Mouse (Mus musculus): ENCODE measurements around the gene Trim15.

Trim15 gene

GRCm38 (mm10) chr17:36866719-36867527 is at the start of gene Trim15:
Trim15 (minus strand) TSS chr17:36867210.
- DNase-seq (ENCODE audit: low read depth, low spot score) = no peak

DNA sequence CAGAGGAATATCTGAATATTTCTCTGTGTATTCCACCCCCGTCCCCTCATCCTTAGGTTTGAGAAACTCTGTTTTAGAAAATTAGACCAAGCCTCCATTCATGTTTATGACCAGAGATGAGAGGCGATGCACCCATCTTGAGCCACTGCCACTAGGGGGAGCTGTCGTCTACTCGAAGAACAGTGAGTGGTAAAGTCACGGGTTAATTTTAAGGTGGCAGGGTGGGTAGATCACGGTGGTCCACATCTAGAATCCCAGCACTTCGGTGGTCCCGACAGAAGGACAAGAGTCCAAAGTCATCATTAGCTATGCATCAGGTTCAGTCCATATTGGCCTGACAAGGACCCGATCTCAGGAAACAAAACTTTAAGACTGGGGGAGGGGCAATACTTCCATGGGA is 48.1 kb upstream of the Trim15 start:
- DNase-seq (ENCODE audit: low read depth, low spot score) = peak; percentile 62

DNA sequence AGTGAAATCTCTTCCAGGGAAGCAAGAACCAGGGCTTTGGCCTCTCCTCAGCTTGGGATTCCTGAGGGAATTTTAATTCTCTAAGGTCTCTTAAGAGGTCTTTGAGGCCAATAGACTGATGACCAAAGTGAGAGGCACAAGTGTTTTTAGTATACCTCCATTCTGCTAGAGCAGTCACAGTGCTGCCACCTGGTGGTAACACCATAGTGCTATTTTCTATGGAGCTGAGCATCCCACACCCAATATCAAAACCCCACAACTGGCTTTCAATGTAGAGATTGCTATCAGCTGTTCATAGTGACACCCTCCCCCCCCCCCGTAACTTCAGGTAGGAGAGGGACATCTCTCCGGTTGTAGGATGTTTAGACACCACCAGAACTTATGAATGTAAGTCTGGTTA is 47.1 kb upstream of the Trim15 start:
- peak; percentile 79 for DNase-seq (ENCODE audit: low read depth, low spot score)

- no peak for DNase-seq (ENCODE audit: low read depth, low spot score)
Measured at GRCm38 (mm10) chr17:36912031-36912430, 45.0 kb upstream of the Trim15 start.

DNA sequence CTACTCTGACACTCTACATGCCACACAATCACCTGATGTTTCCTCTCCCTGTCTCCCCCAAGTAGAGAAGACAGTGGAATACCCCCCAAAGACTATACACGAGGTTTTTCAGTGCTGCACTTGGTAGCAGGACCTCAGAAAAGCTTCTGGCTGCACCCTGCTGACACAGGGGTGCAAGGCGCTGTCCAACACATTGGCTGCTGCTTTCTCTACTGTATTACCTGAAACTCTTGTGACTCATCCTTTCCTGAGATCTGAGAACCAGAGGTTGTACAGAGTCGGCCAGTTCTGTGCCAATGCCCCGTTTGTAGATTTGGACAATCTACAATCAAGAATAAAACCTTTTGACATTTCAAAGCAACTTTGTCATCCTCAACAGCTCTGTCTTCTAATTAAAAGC is 42.8 kb upstream of the Trim15 start:
- no peak for DNase-seq (ENCODE audit: low read depth, low spot score)

GRCm38 (mm10) chr17:36908235-36908634 is 41.2 kb upstream of the Trim15 start:
- DNase-seq (ENCODE audit: low read depth, low spot score) = no peak

GRCm38 (mm10) chr17:36903651-36904050 is 36.6 kb upstream of the Trim15 start:
- no peak for DNase-seq (ENCODE audit: low read depth, low spot score)

DNA sequence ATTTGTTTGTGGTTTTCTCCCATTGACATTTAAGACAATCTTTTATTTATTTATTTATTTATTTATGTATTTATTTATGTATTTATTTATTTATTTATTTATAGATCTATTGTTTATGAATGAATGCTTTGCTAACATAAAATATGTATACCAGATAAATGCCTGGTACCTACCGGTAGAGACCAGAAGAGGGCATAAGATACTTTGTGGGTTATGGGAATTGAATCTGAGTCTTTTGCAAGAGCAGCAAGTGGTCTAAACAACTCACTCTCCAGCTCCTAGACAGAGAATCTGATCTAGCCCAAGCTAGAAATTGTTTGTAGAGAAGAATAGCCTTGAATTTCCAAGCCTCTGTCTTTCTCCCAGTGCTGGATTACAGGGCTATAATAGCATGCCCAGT is 33.7 kb upstream of the Trim15 start:
- peak; percentile 30 for DNase-seq (ENCODE audit: low read depth, low spot score)

GRCm38 (mm10) chr17:36900001-36900400 is 33.0 kb upstream of the Trim15 start:
- DNase-seq (ENCODE audit: low read depth, low spot score) = no peak

DNA sequence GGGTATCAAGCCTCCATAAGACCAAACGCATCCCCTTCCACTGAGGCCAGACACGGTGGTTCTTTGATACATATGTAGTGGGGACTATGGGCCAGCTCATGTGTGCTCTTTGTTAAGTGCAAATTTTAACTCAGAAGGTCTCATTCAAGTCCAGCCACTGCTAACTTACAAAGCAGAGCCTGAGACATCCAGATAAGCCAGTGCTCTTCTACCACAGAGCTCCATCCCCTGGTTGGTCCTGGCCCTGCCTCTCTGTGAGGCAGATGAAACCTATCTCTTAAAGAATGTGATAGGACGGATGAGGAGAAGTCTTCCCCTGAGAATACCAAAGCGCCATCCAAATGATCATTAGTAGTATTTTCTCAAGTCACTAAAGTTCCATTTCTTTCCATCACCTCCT is 32.4 kb upstream of the Trim15 start:
- DNase-seq (ENCODE audit: low read depth, low spot score) = no peak

GRCm38 (mm10) chr17:36897552-36898205 is 30.7 kb upstream of the Trim15 start, which contains the start of gene Trim31:
Trim31 (plus strand) TSS chr17:36898118.
- DNase-seq (ENCODE audit: low read depth, low spot score) = no peak

DNA sequence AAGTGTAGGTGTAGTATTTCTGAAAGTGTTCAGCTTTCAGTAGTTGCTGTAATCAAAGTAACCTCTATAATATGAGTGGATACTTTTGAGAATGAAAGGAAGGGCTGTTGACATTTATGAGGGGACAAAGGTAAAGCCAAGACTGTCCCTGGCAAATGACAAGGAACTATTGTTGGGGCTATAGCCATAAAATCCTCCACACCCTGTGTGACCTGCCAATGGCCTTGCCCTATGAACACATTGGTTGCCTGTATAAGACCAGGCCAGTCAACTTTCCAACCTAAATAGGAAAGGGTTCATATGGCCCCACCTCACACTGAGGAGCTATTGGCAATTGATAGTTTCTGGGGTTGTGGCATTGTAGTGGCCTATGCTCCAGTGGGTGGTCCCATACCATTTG is 30.1 kb upstream of the Trim15 start:
- no peak for DNase-seq (ENCODE audit: low read depth, low spot score)

DNA sequence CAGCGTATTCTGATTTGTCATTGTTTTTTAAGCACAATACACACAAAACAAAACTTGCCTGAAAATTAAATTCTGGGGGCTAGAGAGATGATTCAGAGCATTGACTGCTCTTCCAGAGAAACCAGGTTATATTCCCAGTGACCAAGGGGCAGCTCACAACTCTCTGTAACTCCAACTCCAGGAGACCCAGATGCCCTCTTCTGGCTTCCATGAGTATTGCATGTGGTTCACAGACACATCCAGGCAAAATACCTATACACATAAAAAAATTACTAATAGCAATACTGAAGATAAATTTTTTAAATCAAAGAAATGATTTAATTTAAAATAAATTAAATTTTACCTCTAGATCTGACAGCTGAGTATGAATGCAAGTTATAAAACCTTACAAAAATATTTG is 29.6 kb upstream of the Trim15 start:
- DNase-seq (ENCODE audit: low read depth, low spot score) = peak; percentile 20

- no peak for DNase-seq (ENCODE audit: low read depth, low spot score)
Measured at GRCm38 (mm10) chr17:36893387-36893786, 26.4 kb upstream of the Trim15 start.

DNA sequence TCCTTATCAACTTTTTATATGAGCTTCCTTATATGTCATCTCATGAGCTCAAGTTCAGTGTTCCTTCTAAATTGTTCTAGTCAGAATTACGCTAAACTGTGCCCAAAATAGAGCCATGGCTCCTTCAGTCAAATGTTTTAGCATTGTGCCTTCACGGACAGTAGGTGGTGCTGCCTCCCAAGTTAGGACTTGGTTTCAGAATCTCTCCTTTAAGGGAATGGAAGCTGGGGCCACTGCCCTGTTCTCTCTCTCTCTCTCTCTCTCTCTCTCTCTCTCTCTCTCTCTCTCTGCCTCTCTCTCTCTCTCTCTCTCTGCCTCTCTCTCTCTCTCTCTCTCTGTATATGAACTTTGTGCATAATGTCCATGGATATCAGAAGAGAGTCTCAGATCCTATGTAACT is 25.4 kb upstream of the Trim15 start:
- DNase-seq (ENCODE audit: low read depth, low spot score) = peak; percentile 79

DNA sequence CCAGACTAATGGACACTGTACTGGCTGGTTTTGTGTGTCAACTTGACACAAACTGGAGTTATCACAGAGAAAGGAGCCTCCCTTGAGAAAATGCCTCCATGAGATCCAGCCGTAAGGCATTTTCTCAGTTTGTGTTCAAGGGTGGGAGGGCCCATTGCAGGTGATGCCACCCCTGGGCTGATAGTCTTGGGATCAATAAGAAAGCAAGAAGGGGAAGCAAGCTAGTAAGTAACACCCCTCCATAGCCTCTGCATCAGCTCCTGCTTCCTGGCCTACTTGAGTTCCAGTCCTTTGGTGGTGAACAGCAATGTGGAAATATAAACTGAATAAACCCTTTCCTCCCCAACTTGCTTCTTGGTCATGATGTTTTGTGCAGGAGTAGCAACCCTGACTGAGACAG is 24.5 kb upstream of the Trim15 start:
- peak; percentile 74 for DNase-seq (ENCODE audit: low read depth, low spot score)

DNA sequence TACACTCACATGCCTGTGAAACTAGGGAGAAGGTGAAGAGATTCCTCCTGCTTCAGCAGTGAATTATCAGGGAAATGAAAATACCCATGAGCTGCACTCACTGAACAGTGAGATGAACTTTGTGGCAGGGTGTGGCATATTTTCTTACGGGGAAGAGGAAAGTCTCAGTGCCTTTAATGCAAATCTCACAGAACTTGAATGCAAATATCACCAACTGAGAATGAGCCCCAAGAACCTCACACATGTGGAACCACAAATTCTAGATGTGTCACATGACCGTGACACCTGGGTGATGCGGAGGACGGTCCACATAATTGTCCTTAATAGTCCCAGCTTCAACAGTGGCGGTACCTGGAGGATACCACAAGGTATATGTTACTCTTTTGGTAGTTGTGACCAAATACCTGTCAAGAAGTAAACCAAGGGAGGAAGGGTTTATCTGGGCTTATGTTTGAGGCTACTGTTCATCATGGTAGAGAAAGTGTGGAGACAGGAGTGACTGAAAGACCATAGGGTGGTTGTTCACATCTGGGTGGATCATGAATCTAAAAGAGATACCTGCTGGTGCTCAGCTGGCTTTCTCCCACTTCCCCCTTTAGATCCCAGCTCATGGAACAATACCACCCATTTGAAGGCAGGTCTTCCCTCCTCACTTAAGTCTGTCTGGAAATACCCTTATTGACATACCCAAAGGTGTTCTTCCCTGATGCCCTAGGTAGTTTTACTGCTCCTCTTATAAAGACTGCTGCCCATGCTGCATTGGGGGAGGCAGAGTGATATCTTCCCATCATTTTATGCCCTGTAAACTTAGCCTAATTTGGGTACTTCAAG is 23.3 kb upstream of the Trim15 start, which contains the start of gene Trim40:
Gene Trim40 (minus strand): TSS at position 51 of the 831 bp plus-strand sequence.
- peak; percentile 68 for DNase-seq (ENCODE audit: low read depth, low spot score)

- DNase-seq (ENCODE audit: low read depth, low spot score) = no peak
Measured at GRCm38 (mm10) chr17:36885132-36885790, 18.3 kb upstream of the Trim15 start.

DNA sequence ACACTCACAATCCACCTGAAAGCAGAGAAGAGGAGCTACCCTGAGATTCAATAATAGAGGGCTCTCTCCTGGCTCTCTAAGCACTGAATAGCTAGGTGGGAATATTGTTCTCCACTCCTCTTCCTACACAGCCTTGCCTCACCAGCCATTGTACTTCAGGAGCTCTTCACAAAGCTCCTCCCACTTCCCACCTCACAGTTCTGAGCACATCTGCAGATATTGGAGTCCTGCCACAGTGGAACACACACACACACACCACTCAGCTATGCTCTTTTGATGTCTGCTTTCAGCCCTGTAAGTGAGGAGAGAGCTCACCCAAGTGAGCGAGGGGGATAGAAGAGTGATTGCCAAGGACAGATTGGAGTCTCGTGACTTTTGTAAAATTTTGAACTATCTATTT is 16.3 kb upstream of the Trim15 start:
- DNase-seq (ENCODE audit: low read depth, low spot score) = no peak

- no peak for DNase-seq (ENCODE audit: low read depth, low spot score)
Measured at GRCm38 (mm10) chr17:36874636-36875035, 7.6 kb upstream of the Trim15 start.

DNA sequence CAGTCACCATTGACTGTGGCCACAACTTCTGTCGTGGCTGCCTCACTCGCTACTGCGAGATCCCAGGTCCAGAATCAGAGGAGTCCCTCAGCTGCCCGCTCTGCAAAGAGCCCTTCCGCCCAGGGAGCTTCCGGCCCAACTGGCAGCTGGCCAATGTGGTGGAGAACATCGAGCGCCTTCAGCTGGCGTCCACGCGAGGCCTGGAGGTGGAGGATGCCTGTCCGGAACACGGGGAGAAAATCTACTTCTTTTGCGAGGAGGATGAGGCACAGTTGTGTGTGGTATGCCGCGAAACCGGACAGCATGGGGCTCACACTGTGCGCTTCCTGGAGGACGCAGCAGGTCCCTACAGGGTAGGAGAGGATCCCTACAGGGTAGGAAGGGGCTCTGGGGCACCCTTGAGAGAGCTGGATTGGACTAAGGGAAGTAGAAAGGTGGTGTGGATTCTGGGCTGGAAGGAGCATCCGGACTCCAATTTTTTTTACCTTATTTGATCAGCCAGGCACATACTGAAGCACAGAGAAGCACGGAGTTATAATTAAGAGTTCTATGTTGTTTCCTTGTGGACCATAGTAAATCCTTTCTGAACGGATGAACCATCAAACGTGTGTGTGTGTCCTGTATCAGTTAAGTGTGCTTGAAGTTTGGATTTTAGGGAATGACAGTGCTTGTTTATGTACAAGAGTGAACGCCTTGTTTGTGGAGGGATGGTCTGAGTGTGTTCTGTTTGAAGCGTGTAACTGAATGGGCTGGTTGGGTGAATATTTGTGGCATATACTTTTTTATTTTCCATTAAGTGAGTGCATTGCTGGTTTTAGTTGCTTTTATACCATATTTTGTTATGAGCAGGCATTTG is 3.2 kb upstream of the Trim15 start:
- no peak for DNase-seq (ENCODE audit: low read depth, low spot score)
